Mouse (Mus musculus): Measurements from ENCODE around the gene Ptk7.

Ptk7 gene

GRCm38 (mm10) chr17:46605126-46605525 lies 24.2 kb downstream of the Ptk7 start:
- DNase-seq, result no peak

DNA sequence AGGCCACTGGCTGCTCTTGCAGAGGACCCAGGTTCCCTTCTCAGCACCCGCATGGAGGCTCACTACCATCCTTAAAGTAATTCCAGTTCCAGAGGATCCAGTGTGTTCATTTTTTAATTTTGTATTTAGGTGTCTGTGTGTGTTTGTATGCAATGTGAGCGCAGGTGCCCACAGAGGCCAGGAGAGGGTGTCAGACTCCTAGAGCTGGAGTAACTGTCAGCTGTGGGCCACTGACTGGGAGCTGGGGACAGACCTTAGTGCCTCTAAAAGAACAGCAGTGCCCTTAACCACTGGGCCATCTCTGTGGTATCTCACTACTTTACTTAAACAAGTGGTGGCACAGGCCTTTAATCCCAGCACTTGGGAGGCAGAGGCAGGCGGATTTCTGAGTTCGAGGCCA lies 26.1 kb downstream of the Ptk7 start:
- no peak for DNase-seq

GRCm38 (mm10) chr17:46602212-46602611 lies 27.1 kb downstream of the Ptk7 start:
- no peak for DNase-seq

DNA sequence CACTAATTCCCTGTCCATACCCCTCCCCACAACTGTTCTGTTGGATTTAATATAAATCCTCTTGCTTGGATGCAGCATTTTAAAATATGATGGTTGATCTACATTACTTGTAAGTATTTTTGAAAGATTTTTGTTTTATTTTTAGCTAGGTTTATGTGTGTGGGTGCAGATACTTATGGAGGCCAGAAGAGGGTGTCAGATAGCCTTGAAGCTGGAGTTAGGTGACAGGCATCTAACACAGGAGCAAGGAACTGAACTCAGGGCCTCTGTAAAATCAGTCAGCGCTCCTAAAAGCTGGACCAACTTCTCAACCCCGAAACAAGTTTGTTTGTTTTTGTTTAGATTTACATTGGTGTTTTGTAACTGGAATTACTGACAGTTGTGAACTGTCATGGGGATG lies 28.7 kb downstream of the Ptk7 start:
- DNase-seq, result no peak

DNA sequence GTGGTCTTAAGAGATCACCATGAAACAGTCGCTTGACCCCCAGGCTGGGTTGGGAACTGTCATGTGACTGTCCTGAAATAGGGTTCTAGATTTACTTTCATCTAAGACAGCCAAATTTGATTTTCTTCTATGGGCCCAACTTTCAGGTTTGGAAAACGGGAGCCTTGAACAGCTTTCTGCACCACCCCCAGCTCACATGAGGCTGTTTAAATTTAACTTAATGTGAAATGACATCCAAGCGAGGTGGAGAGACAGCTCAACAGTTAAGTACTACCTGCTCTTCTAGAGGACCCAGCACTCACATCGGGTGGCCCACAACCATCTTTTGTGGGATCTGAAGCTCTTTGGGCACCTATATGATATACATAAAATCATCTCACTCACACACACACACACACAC lies 30.3 kb downstream of the Ptk7 start:
- DNase-seq, result no peak

- no peak for DNase-seq
Observed at GRCm38 (mm10) chr17:46597956-46598355, 31.3 kb downstream of the Ptk7 start.

GRCm38 (mm10) chr17:46595336-46595735 lies 34.0 kb downstream of the Ptk7 start:
- no peak for DNase-seq

DNA sequence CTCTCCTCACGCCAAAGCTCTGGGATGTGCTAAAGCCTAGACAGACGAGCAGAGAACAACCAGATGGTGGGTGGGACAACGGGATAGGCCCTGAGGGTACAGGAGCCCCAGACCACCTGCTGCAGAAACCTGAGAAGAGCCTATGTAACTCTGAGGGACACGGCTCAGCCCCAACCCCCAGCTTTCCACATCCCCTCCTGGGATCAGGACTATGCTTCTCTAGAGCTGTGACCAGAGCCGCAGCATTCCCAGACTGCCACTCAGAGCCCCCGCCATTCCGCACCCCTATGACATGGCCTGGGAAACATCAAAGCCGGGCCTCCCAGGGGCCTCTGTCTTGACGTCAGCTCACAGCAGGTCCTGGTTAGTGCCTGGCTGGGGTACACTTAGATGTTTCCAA lies 34.7 kb downstream of the Ptk7 start:
- DNase-seq, result no peak

DNA sequence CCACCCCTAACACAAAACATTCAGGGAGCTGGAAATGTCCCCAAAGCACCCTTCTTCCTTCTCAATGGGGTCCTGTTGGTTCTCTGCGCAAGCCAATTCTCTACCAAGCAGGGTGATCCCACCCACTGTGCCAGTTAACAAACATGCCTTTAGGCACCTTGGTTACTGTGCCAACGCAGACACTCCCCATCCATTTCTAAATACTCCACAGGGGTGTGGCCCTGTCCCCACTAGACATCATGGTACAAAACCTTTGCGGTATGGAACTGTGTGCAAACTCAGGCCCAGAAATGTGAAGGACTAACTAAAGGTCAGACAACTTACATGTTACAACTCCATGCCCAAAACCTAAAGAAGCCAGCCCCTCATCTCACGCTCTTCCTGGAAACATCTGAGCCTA lies 36.2 kb downstream of the Ptk7 start:
- no peak for DNase-seq

DNA sequence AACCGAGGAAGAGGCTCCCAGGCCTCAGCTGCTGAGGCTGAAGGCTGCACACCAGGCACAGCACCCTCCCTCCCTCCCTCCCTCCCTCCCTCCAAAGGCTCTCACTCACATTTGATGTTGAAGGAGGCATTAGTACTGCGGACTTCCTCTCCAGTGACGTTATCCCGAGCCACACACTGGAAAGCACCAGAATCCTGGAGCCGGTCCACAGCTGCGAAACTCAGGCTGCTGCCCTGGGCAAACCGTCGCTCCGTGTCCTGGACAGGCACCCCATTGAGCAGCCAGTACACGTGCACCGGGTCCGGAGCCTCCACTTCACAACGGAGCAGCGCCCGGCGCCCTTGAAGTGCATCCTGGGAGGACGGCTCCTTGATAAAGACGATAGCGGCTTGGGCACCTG lies 37.9 kb downstream of the Ptk7 start:
- DNase-seq, result no peak

DNA sequence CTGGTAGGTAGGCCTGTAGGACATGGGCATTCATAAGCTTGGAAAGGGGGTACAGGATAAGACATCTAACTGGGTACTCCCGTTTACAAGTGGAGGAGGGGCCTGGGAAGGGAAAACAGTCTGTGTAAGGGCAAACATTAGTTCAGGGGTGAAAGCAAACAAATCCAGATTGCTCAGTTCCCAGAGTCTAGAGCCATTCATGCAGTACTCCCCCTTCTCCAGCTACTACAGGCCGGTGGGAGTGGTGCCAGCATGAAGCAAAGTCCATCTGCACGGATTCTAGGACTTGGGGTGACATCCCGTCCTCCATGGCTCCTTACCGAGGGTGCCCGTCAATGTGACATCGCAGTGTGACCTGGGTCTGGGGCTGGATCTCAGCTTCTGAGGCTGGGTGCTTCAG lies 38.9 kb downstream of the Ptk7 start:
- no peak for DNase-seq

GRCm38 (mm10) chr17:46589635-46590314 lies 39.5 kb downstream of the Ptk7 start:
- DNase-seq, result no peak

GRCm38 (mm10) chr17:46588913-46589312 lies 40.4 kb downstream of the Ptk7 start:
- DNase-seq, result no peak

- peak; percentile 12 to 27 for DNase-seq
Observed at GRCm38 (mm10) chr17:46588173-46588572, 41.1 kb downstream of the Ptk7 start.

GRCm38 (mm10) chr17:46586327-46586726 lies 43.0 kb downstream of the Ptk7 start:
- no peak for DNase-seq

GRCm38 (mm10) chr17:46578650-46579049 lies 50.7 kb downstream of the Ptk7 start:
- no peak for DNase-seq

GRCm38 (mm10) chr17:46576070-46576469 lies 53.2 kb downstream of the Ptk7 start:
- DNase-seq, result peak; percentile 37 to 41

DNA sequence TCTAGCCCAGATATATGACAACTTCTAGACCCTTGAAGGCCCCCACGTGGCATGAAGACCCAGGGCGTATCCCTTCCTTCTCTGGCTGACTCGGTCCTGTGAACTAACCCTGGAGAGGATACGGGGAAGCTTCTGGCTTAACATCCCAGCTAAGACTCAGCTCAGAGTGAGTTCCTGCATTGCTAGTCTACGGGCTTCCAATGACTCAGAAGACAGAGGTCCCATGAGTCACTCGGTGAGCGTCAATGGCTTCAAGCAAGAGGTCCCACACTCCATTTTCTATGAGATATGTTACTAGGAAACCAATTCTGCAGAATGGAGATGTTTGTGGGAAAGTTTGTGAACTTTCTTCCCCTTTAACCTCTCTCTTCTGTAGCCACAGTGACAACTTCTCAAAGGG lies 54.8 kb downstream of the Ptk7 start:
- DNase-seq, result no peak

- DNase-seq, result no peak
Observed at GRCm38 (mm10) chr17:46571005-46571404, 58.3 kb downstream of the Ptk7 start.

DNA sequence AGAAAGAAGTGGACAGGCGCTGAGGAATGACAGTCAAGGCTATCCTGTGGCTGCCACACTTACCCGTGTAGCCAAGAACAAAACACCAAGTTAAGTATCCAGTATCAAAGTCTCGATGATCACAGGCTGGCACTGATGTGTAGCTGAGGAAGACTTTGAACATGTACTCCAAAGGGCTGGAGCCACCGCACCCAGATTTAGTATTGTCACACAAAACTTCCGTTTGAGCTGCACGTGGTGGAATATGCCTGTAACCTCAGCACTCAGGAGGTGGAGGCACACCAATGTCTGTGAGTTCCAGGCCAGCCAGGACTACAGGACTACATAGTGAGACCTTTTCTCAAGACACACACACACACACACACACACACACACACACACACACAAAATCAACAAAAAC lies 70.2 kb downstream of the Ptk7 start:
- no peak for DNase-seq

GRCm38 (mm10) chr17:46558151-46558550 lies 71.2 kb downstream of the Ptk7 start:
- DNase-seq, result no peak

GRCm38 (mm10) chr17:46557321-46557720 lies 72.0 kb downstream of the Ptk7 start:
- DNase-seq, result peak in 1 of 2 experiments; percentile 27

- DNase-seq, result peak in 1 of 2 experiments; percentile 66
Observed at GRCm38 (mm10) chr17:46556584-46556945, 72.7 kb downstream of the Ptk7 start.

GRCm38 (mm10) chr17:46555673-46556583 lies 73.4 kb downstream of the Ptk7 start, which contains the start of gene Srf:
Gene Srf (minus strand): TSS chr17:46556175.
- peak; percentile 91 to 97 for DNase-seq
